Mouse (Mus musculus) liver (tissue): ENCODE measurements around the gene Cadps2.
A peak's percentile ranks its signal among the peaks of the same experiment; 100 is the strongest.

Experiments used
- DNase-seq: peaks from one replicate; pipeline ENCODE4 v3.0.0-alpha.2; 2020; ENCODE audit warnings: mixed read lengths

Gene Cadps2

DNA sequence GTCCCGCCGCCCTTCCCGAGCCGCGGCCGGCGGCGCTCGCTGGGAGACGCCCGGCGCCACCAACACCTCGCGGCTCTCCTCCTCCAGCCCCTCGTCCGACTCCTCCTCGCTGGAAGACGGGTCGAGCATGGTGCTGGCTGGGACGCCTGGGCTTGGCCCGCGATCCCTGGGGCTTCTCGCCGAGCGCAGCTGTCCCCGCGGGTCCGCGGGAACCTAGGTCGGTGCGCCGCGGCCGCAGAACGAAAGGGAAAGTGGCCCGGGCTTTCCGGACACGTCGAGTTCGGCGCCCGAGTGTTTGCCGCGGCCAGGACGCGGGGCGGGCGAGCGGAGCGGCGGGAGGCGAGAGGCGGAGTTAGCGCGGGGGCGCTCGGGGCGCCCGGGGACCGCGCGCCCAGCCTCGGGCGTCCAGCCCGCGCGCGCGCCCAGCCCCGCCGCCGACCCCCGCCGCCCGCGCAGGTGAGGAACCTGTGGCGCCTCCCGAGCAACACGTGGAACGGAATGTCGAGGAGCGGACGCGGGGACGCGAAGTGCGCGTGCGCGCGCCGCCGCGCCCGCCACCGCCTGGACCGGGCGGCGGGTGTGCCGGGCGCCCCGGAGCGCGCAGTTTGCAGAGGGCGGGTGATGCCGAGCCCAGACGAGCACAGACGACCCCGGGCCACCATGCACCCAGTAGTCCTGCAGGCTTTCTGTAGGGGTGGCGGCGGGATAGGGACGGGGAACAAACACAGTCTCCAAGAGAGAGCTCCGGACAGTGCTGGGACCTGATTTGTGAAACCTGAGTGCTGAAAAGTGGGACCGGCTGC is at the start of gene Cadps2:
Gene Cadps2, minus strand, starts transcription at position 413 of the 803 bp plus-strand sequence.
- DNase-seq, result peak; percentile 12

GRCm38 (mm10) chr6:23886418-23886817 is 47.2 kb upstream of the Cadps2 start:
- DNase-seq, result no peak

- DNase-seq, result no peak
These were observed 37.7 kb upstream of the Cadps2 start for GRCm38 (mm10) chr6:23876765-23877408.

DNA sequence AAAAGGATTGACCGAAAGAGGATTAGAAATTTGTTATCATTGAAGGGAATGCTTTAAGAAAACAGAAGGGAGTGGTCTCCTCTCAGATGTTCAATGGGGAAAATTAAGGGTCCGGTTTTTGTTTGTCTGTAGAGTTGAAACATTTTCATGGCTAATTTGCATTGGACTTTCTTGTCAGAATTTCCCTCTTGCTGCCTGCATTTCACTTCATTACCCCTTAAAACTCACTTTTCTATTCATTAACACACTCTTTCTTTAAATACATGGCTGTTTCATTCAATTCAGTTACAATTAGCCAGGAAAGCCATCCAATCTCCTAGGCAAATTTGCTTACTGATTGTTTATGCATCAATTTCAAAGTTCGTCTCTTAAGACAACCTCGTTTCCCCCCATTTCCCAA is 37.1 kb upstream of the Cadps2 start:
- no peak for DNase-seq

- no peak for DNase-seq
These were observed 34.6 kb upstream of the Cadps2 start for GRCm38 (mm10) chr6:23873812-23874211.

GRCm38 (mm10) chr6:23873231-23873630 is 34.0 kb upstream of the Cadps2 start:
- DNase-seq, result no peak

GRCm38 (mm10) chr6:23869971-23870370 is 30.8 kb upstream of the Cadps2 start:
- no peak for DNase-seq

DNA sequence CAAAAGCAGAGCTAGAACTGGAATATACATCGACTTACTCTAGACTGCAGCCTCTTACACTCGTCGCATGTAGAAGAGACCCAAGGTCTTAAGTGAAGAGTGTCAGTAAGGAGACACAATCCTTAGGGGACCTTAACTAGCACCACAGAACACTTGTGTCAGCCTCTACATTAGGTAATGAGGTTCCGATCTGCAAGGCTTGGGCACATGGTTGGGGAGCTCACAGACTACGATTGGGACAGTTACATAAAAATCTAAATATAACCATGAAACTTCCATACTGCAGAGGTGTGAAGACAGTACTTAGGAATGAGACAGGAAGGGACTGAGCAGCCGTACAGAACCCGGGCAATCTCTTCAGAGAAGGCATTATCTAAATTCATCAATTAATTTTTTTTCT is 27.1 kb upstream of the Cadps2 start:
- DNase-seq, result no peak

DNA sequence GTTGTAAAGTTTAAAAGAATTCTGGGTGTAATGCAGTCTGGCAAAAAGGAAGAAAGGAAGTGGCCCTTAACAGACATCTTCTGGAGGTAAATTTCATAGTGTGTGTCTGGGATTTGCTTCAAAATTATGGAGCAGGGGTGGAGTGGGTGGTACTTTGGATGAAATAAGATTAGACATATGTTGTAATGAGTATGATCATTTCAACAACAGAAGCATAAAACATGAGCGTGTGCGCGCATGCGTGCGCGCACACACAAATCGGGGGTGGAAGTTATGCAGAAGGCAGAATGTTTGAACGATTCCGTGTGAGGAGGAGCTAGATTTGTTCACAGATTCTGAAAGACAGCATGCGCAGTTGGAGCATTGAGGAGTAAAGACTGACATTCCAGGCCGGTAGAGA is 14.2 kb upstream of the Cadps2 start:
- DNase-seq, result no peak

DNA sequence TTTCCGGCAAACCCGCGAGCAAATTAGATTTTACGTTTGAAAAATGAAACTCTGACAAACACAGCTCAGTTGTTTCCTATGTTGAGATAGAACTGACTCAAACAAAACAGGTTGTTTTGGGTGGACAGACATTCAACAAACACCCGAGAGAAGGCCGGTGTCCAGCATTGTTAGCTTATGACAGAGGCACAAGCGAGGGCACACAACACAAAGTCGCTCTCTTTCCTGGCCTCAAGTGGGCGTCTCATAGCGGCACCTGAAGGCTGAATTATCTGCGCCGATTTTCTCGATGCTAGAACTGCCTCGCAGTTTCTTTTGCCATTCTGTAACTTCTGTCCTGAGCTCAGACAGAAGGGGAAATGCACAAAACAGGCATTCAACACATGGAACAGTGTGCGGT is 780 bp upstream of the Cadps2 start:
- no peak for DNase-seq

DNA sequence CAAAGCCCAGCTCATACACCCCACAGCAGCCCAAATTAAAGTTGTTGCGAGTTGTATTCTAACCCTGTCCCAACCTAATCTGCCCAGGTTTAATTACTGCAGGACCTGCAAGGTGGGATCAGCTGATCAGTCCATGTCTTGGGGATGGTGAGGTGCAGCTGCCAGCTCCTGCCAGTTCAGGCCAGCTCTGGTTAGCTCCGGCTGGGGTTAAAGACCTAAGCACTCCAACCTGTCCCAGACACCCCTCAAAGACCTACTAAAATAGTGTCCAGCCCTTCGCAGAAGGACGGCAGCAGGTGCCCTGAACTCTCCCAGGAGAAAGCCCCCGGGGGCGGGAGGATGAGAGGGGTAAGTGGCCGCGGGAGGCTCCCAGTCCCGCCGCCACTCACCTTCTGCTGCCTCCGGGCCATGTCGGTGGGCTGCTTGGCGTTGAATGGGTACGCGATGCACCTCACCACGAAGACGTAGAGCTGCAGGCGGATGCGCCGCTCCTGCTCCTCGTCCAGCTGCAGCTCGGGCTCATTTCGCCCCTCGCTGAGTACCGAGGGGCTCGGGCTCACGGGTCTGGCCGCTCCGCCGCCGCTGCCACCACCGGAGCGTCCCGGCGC is 716 bp downstream of the Cadps2 start:
- DNase-seq, result no peak

GRCm38 (mm10) chr6:23837631-23838030 is 1.6 kb downstream of the Cadps2 start:
- DNase-seq, result no peak

- no peak for DNase-seq
These were observed 2.1 kb downstream of the Cadps2 start for GRCm38 (mm10) chr6:23837127-23837526.

DNA sequence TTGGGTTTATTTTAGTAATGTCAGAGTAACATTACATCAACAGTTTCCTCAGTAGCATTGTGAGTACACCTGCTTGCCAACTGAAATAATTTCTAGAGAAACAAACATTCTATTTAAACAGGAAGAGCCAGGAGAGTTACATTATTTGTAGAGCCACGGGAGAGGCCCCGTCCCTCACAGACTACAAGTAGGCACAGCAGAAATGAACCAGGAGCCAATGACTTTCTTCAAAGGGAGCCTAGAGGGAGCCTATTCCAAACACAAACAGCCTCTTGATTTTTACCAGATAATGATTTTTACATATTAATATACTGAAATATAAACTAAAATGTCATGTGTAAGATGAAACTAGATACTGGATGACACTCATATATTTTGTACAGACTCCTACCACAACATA is 2.5 kb downstream of the Cadps2 start:
- DNase-seq, result no peak

DNA sequence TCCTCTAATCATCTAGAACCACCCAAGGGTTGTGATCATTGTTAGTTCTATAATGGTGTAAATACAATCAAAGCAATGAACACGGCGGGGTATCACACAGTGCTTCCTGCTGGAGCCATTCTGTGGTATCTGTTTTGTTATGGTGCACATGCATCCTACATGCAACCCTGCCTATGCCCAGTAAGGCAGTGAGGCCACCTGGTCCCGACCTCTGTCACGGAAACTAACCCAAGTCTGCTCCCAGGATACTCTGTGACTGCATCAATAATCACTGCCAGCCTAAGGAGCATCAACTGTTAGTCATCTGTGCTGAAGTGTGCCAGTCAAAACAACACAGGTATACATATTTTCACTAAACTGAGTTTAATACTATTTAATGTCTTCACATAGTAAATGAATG is 3.7 kb downstream of the Cadps2 start:
- no peak for DNase-seq

DNA sequence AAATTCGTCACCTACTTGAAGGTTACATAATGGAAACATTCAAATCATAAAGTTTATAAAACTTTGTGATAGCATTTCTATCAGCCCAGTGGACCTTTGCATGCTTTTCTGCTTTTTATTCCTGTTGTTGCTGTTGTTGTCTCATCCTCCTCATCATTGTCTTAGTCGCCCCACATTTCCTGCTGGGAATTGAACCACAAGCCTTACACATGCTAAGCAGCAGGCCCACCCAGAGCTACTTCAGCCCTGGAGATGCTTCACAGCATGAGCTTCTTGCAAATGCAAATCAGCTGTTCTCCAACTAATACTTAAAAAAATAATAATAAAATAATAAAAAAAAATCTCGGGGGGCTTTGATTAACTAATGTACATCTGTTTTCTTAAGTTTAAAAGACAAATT is 8.5 kb downstream of the Cadps2 start:
- no peak for DNase-seq

GRCm38 (mm10) chr6:23829338-23829737 is 9.9 kb downstream of the Cadps2 start:
- DNase-seq, result no peak

DNA sequence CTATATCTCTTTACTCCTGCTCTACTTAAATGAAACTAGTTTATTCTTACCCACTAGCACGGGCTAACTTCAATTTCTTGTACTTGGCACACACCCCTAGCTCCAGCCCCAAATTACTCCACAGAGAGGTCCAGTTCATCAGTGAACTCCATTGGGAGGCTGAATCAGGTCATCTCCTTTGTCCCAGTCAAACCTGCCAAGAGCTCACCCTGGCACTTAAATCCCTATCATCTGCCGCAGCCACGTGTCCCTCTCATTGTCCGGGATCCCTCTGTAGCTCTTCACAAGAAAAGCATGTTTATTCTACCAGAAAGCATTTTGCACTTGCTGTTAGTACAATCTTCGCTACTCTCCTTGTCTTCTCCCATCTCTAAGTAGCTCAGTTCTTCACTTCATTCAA is 17.4 kb downstream of the Cadps2 start:
- DNase-seq, result no peak

GRCm38 (mm10) chr6:23810087-23810486 is 29.1 kb downstream of the Cadps2 start:
- DNase-seq, result no peak

- no peak for DNase-seq
These were observed 29.9 kb downstream of the Cadps2 start for GRCm38 (mm10) chr6:23809344-23809743.

DNA sequence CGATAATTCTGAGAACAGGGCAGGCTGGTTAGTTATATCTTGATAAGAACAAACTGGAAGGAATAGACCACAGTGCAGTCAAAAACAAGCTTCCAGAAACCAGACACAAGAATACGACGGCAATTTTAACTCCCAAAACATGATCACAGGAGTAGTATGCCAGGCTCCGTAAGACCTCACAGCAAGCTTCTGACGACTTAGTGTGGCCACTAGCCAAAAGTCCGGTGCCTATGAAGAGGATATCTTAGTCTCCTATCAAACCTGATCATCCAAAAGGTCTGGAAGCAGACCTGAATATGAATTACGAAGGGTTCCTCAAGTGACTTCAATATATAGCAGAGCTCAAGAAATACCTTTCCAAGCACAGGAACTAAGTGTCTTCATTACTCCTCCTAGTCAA is 33.9 kb downstream of the Cadps2 start:
- DNase-seq, result no peak

- no peak for DNase-seq
These were observed 47.4 kb downstream of the Cadps2 start for GRCm38 (mm10) chr6:23791822-23792221.

DNA sequence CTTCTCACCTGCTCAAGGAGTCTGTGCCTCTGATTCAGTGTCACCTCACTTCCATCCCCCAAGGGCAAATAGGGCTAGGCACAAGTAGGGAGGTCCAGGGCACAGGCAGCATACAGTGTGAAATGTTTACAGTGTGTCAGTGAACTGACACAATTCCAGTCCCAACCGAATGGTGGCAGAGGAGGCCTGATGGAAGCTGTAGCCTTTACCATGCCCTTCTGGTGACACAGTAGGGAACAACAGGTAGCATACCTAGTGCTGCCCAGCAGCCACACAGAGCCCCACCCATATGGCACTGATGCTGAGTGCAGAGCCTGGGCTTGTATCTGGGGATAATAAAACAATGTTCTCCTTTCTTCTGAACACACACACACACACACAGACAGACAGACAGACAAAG is 61.6 kb downstream of the Cadps2 start:
- DNase-seq, result no peak

DNA sequence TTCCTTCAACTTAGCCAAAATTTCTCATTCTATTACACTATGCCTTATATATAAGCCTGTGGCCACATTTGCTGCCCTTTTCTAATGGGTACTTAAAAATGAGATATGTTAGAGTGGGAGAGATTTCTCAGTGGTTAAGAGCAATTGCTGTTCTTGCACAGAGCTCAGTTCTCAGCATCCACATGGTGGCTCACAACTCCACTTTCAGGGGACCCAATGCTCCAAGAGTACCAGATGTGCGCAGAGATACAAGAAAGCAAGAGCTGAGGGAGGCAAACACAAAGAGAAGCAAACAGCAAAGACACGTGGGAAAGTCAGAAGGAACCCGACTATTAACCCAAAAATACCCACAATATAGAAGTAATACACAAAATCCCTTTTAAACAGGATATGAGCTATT is 77.0 kb downstream of the Cadps2 start:
- DNase-seq, result no peak
